Mouse (Mus musculus) intestine, embryonic 16.5 days (tissue): ENCODE results near the gene 4930451I11Rik. TPM values are rescaled to one million over a fixed set of nuclear protein-coding genes. Genes with fewer than 3 reads are reported as not detected.

Experiments
- ATAC-seq: fragments of 200-750 bp; cut with Nextera tagmentation; 2 replicates; pipeline ENCODE4 v1.8.0; 2017; ENCODE audit warnings: moderate TSS enrichment, moderate library complexity
- H3K27ac ChIP-seq: fragments of 300-500 bp; sonication (generic); 2 replicates; pipeline ENCODE4 v1.5.1; 2014; ENCODE audit warnings: mild to moderate bottlenecking, low read length
- H3K27me3 ChIP-seq: fragments of 300-500 bp; sonication (generic); replicated peaks from 2 replicates; pipeline ENCODE4 v1.6.1; 2014; ENCODE audit warnings: low read length, control low read depth, mixed read lengths; ENCODE audit not compliant: control insufficient read depth, insufficient read depth
- H3K36me3 ChIP-seq: fragments of 300-500 bp; sonication (generic); 2 replicates; pipeline ENCODE4 v1.6.1; 2014; ENCODE audit warnings: low read length, control low read depth; ENCODE audit not compliant: control insufficient read depth, insufficient read depth
- H3K4me1 ChIP-seq: fragments of 300-500 bp; sonication (generic); 2 replicates; pipeline ENCODE4 v1.6.1; 2014; ENCODE audit warnings: low read length, control low read depth, mixed read lengths; ENCODE audit not compliant: control insufficient read depth, insufficient read depth
- H3K4me2 ChIP-seq: fragments of 300-500 bp; sonication (generic); 2 replicates; pipeline ENCODE4 v1.6.1; 2014; ENCODE audit warnings: low read depth, low read length, control low read depth
- H3K4me3 ChIP-seq: fragments of 300-500 bp; sonication (generic); 2 replicates; pipeline ENCODE4 v1.5.1; 2014; ENCODE audit warnings: mild to moderate bottlenecking, low read length
- H3K9ac ChIP-seq: fragments of 300-500 bp; sonication (generic); 2 replicates; pipeline ENCODE4 v1.6.1; 2014; ENCODE audit warnings: low read depth, low read length
- H3K9me3 ChIP-seq: fragments of 300-500 bp; sonication (generic); 2 replicates; pipeline ENCODE4 v1.6.1; 2016; ENCODE audit warnings: low read length, control low read depth; ENCODE audit not compliant: control insufficient read depth
- WGBS: fragments of 180-500 bp; shearing (Covaris S2); extraction: QIAGEN DNeasy Blood & Tissue Kit; methylation state at CpG from one replicate; pipeline ENCODE4 v1.1.7; 2014; 5-methylcytosine and 5-hydroxymethylcytosine counted together
- polyA plus RNA-seq: library from polyadenylated mRNA; unstranded; fragments of >200 nt; fragmentation: Nextera tagmentation; extraction: Ambion mirVana; gene quantifications from 2 replicates; pipeline ENCODE4 v1.2.1, GENCODE M21; 2015

4930451I11Rik gene
- polyA plus RNA-seq, 1 experiment from 2014 or later, result not detected

DNA sequence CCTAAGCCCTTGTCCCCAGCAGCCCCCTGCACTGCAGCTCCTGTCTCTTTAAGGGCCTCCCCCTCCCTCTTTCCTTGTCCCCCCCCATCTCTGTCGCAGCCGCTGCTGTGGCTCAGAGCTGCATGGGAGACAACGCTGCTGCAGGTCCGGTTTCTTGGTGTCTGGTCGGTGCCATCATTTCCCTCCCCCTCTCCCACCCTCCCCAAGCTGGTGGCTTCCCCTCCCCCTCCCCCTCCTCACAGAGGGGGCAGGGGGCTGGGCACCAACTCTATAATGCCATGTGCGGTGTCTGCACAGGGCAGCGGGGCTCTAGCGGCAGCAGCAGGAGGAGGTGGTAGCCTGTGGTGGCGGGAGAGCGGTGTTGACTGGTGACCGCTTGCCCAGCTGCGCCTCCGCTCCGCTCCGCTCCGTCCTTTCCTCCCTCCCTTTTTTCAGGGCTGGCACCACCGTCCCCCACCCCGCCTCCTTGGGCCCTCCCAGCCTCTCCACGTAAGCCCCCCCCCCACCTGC is 8.2 kb downstream of the 4930451I11Rik start:
- H3K4me3 ChIP-seq, result peak overlapping the region; percentile 34

DNA sequence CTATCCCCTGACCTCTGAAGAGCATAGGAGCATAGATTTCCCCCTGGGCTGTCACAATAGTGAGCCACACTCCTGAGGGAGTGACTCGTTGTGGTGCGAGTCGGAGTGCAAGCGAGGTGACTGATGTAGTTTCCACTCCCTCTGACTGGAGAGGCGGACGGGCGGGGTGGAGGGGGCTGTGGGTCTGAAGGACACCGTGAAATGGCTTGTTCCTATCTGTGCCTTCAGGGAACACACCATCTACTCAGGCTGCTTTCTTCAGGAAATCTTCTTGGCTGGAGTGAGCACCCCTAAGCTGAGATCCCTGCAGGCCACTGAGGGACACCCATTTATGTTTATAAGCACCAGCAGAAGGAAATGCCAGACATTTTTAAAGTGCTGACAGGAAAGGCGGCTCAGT is 8.7 kb downstream of the 4930451I11Rik start:
- Histone ChIP-seq H3K4me1 (peaks cover 3% of the 10 kb centered on the region), H3K9ac (no peak overlapping the region), H3K36me3 (no peaks in the 10 kb centered on the region), H3K4me2 (peak overlapping the region; percentile 51), H3K9me3 (peaks cover 3% of the 10 kb centered on the region; the same call in 1 of the 2 replicates), H3K27ac (no peak overlapping the region), H3K27me3 (peaks cover 23% of the 10 kb centered on the region), H3K4me3 (no peak overlapping the region)
- 20% methylated on average over 9 of the region's 9 CpGs for WGBS
- ATAC-seq, result no peak

More for the DNA sequence above, 8.2 kb downstream of the 4930451I11Rik start:
- peaks cover 23% of the 10 kb centered on the region for H3K27me3 ChIP-seq
- peaks cover 3% of the 10 kb centered on the region; the same call in 1 of the 2 replicates for H3K9me3 ChIP-seq
- no peak for ATAC-seq
- peaks cover 3% of the 10 kb centered on the region for H3K4me1 ChIP-seq
- 0% methylated on average over 8 of the region's 19 CpGs for WGBS
- H3K4me2 ChIP-seq, result peak overlapping the region; percentile 51
- no peak overlapping the region for H3K27ac ChIP-seq
- H3K36me3 ChIP-seq, result no peaks in the 10 kb centered on the region
- H3K9ac ChIP-seq, result peak overlapping the region; percentile 45; the same call in 1 of the 2 replicates

DNA sequence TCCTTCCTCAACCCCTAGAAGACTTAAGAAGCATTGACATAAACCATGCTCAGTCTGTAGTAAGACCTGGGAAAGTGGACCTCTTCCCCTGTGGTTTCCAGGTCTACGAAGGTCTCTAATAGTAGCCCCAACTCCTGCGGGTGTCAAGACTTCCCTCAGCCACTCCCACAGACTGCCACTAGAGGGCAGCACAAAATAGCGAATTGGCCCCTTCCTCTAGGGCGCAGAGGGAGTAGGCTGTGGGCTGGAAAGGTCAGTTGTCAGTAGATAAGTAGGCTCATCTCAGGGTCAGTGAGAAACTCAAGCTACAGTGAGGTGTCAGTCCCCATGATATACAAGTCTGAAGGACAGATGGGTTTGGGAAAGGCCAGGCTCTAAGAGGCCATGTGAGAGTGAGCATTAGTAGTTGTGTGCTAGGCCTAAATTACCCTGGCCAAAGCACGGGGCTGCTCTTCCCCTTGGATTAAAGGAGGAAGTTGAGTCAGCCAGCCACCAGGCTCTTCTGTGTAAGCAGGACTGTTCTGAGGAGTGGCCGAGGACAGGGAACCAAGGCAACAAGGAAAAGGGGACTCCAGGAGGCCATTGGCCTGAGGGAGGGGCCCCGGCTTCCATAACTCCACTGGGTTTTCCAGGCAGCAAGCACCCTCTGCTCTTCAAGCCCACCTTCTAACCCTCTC is 9.5 kb downstream of the 4930451I11Rik start:
- no peak overlapping the region for H3K4me3 ChIP-seq
- H3K36me3 ChIP-seq, result no peaks in the 10 kb centered on the region
- no peak overlapping the region for H3K4me2 ChIP-seq
- H3K27ac ChIP-seq, result no peak overlapping the region
- no peak overlapping the region for H3K9ac ChIP-seq
- 23% methylated on average over 7 of the region's 7 CpGs for WGBS
- peaks cover 3% of the 10 kb centered on the region for H3K4me1 ChIP-seq
- peaks cover 20% of the 10 kb centered on the region for H3K27me3 ChIP-seq
- peaks cover 3% of the 10 kb centered on the region; the same call in 1 of the 2 replicates for H3K9me3 ChIP-seq
- ATAC-seq, result peak; percentile 55

DNA sequence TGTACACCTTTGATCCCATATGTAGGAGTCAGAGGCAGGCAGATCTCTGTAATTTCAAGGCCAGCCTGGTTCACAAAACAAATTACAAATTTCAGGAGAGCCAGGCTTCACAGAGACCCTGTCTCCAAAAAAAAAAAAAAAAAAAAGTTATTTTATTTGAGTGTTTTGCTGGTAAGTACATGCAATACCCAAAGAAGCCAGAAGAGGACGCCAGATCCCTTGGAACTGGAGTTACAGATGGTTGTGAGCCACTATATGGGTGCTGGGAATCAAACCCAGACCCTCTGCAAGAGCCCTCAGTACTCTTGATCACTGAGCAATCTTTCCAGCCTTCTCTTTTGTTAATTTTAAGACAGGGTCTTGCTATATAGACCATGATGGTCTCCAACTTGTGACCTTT is 12.6 kb downstream of the 4930451I11Rik start:
- ATAC-seq, result no peak
- WGBS, result 43% methylated on average over 1 of the region's 1 CpGs

DNA sequence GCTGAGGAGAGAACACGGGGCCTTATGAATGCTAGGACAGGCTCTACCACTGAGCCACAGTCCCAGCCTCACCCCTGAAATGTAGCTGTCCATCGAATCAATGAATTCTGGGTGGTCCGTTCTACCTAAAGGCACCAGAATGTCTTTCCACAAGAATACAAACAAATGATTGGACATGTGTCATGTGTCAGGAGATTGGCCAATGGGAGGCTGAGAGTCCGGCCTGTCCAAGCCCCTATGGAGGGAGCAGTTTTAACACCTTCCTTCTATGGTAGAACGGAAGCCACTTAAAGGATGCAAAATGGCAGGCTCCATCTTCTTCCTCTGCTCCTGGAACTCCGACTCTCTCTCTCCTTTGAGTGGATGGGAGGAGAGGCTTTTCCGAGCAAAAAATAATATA is 13.8 kb downstream of the 4930451I11Rik start:
- H3K4me1 ChIP-seq, result no peaks in the 10 kb centered on the region
- no peak overlapping the region for H3K9ac ChIP-seq
- 77% methylated on average over 7 of the region's 7 CpGs for WGBS
- no peak overlapping the region for H3K4me2 ChIP-seq
- H3K9me3 ChIP-seq, result peaks cover 3% of the 10 kb centered on the region; the same call in 1 of the 2 replicates
- H3K27ac ChIP-seq, result no peak overlapping the region
- H3K27me3 ChIP-seq, result peaks cover 2% of the 10 kb centered on the region
- no peaks in the 10 kb centered on the region for H3K36me3 ChIP-seq
- ATAC-seq, result no peak
- no peak overlapping the region for H3K4me3 ChIP-seq

More for the DNA sequence above, 12.6 kb downstream of the 4930451I11Rik start:
- H3K27me3 ChIP-seq, result peaks cover 10% of the 10 kb centered on the region
- H3K4me3 ChIP-seq, result no peak overlapping the region
- peaks cover 3% of the 10 kb centered on the region for H3K4me1 ChIP-seq
- H3K4me2 ChIP-seq, result no peak overlapping the region
- H3K9me3 ChIP-seq, result peaks cover 3% of the 10 kb centered on the region; the same call in 1 of the 2 replicates
- H3K27ac ChIP-seq, result no peak overlapping the region
- H3K9ac ChIP-seq, result no peak overlapping the region
- H3K36me3 ChIP-seq, result no peaks in the 10 kb centered on the region

DNA sequence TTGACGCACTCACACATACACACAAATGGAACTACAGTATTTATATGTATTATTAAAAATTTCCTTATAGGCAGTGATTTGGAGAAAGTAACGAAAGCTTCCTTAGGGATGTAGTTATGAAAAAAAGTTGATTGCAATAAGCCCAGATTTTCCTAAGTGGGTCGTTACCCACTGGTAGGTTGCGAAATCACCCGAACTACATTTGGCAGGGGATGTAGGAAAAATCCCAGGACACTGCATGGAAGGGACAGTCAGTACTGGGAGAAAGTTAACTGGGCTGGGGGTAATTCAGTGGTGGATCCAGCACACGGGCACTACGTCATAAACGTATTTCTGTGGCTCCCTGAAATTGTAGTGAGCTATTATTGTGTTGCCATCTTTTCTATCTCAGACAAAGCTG is 14.9 kb downstream of the 4930451I11Rik start:
- H3K27ac ChIP-seq, result no peak overlapping the region
- H3K36me3 ChIP-seq, result no peaks in the 10 kb centered on the region
- no peaks in the 10 kb centered on the region for H3K4me1 ChIP-seq
- no peaks in the 10 kb centered on the region for H3K27me3 ChIP-seq
- no peak overlapping the region for H3K9ac ChIP-seq
- no peak for ATAC-seq
- 86% methylated on average over 8 of the region's 8 CpGs for WGBS
- peaks cover 3% of the 10 kb centered on the region; the same call in 1 of the 2 replicates for H3K9me3 ChIP-seq
- H3K4me3 ChIP-seq, result no peak overlapping the region
- H3K4me2 ChIP-seq, result no peak overlapping the region

DNA sequence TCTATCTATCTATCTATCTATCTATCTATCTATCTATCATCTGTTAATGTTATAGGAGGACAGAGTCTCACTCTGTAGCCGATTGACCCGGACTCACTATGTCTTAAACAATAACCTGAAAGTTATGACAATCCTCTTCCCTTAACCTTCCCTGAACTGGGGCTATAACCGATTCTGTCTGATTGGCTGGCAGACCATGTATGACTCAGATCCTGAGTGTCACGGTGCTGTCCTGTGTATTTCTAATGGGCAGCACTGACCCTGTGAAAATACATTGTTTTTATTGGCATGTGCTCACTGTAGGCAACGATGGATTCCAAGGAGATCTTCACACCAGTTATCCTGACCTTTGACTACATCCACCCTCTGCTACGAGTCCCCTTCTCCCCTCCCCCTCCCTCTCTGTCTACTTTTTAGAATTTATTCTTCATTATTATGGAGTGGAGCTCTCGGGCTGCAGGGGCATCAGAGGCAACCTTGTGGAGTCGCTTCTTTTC is 15.7 kb downstream of the 4930451I11Rik start:
- H3K9ac ChIP-seq, result no peak overlapping the region
- no peak for ATAC-seq
- WGBS, result 62% methylated on average over 8 of the region's 8 CpGs
- no peaks in the 10 kb centered on the region for H3K4me1 ChIP-seq
- H3K4me3 ChIP-seq, result no peak overlapping the region
- H3K27ac ChIP-seq, result no peak overlapping the region
- H3K9me3 ChIP-seq, result peaks cover 3% of the 10 kb centered on the region; the same call in 1 of the 2 replicates
- no peak overlapping the region for H3K4me2 ChIP-seq
- H3K36me3 ChIP-seq, result no peaks in the 10 kb centered on the region
- H3K27me3 ChIP-seq, result no peaks in the 10 kb centered on the region

DNA sequence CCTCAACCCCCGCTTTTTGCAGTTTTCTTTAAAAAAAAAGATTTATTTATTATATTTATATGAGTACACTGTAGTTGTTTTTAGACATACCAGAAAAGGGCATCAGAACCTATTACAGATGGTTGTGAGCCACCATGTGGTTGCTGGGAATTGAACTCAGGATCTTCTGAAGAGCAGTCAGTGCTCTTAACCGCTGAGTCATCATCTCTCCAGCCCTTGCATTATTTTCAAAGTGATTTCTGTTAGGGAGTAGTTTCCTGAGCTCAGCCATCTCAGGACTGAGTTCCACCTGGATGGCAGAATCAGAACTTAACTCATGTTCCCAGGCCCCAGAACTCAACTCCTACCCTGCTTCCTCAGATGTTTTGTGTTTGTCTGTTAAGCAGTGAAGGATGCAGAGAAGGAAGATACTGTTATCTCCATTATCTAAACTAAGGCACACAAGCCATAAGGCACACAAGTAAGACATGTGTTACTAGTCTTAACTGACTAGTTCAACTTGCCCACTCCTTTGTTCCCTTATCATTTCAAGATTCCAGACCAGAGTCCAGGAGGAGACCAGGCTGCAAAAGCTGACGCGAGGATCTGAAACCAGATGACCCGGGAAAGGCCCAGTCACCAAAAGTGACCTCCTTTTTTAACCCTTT is 21.6 kb downstream of the 4930451I11Rik start:
- no peaks in the 10 kb centered on the region for H3K36me3 ChIP-seq
- peaks cover 14% of the 10 kb centered on the region for H3K4me1 ChIP-seq
- no peak overlapping the region for H3K4me3 ChIP-seq
- H3K9me3 ChIP-seq, result no peaks in the 10 kb centered on the region
- WGBS, result 51% methylated on average over 5 of the region's 5 CpGs
- H3K4me2 ChIP-seq, result peak overlapping the region; percentile 95; the same call in 1 of the 2 replicates
- H3K9ac ChIP-seq, result peak overlapping the region; percentile 79; the same call in 1 of the 2 replicates
- H3K27me3 ChIP-seq, result no peaks in the 10 kb centered on the region
- no peak for ATAC-seq
- H3K27ac ChIP-seq, result no peak overlapping the region

DNA sequence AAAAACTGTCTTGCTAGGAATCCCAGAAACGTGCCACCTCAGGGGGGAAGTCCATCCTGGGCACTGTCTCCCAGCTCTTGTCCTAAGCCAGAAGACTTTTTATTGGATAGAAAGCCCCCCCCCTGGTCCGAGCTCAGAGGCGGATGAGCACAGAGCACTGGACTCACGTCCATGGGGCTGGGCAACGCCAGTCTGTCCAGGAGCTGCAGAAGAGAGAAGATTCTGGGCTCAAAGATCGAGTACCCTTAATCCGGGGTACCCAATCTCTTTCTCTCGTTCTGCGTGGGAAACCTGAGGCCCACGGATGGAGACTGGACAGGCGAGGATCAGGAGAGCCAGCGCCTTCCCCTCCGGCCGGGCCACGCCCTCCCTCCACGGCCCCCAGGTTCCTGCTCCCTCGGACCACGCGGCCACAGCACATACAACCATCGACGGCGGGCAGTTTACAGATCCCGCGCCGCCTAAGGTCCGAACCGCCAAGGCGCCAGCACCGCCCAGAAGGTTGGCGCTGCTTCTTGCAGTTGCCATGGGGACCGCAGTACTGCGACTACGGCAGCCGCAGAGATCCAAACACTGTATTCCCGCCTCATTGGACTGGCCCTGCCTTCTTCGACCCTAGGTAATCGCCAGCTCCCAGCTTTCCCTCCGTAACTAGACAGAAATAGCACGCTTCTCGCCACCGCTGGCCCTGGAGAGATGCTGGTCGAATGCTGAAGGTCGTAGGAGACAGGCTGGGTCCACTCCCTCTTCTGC is 22.6 kb downstream of the 4930451I11Rik start:
- peak overlapping the region; percentile 79 for H3K9ac ChIP-seq
- H3K27ac ChIP-seq, result peak overlapping the region; percentile 72
- H3K4me3 ChIP-seq, result peak overlapping the region; percentile 71
- ATAC-seq, result peak; percentile 94
- WGBS, result under 1% methylated on average over 43 of the region's 43 CpGs
- no peaks in the 10 kb centered on the region for H3K36me3 ChIP-seq
- peak overlapping the region; percentile 95 for H3K4me2 ChIP-seq
- H3K9me3 ChIP-seq, result no peaks in the 10 kb centered on the region
- peaks cover 14% of the 10 kb centered on the region for H3K4me1 ChIP-seq
- no peaks in the 10 kb centered on the region for H3K27me3 ChIP-seq
